Mouse (Mus musculus) adrenal gland, postnatal 4 days (tissue): ENCODE results near the gene Kcnn3. TPM values are rescaled to one million over a fixed set of nuclear protein-coding genes. Genes with fewer than 3 reads are reported as not detected.
A peak's percentile ranks its signal among the peaks of the same experiment; 100 is the strongest.

Experiments used
- DNase-seq, 2 experiments: peaks; one replicate each; pipeline ENCODE4 v3.0.0; 2021 to 2022; ENCODE audit warnings: low spot score in 2 of 2, mixed read lengths in 2 of 2
- total RNA-seq, 2 experiments: library from RNA; stranded (reverse); gene quantifications; 2 replicates each; pipeline ENCODE4 v1.2.3; 2021

Gene Kcnn3
- total RNA-seq, 2 experiments from 2014 or later, result 6.6 to 7.2 TPM

- DNase-seq, result no peak
Observed at GRCm38 (mm10) chr3:89607327-89607726, 87.4 kb downstream of the Kcnn3 start.

- no peak for DNase-seq
Observed at GRCm38 (mm10) chr3:89612048-89612447, 92.1 kb downstream of the Kcnn3 start.

- peak; percentile 61 to 67 for DNase-seq
Observed at GRCm38 (mm10) chr3:89613526-89614523, 93.9 kb downstream of the Kcnn3 start.

- no peak for DNase-seq
Observed at GRCm38 (mm10) chr3:89616861-89617260, 96.9 kb downstream of the Kcnn3 start.

GRCm38 (mm10) chr3:89617360-89617759 is 97.4 kb downstream of the Kcnn3 start:
- DNase-seq, result no peak

- DNase-seq, result no peak
Observed at GRCm38 (mm10) chr3:89622825-89623224, 102.9 kb downstream of the Kcnn3 start.

- DNase-seq, result no peak
Observed at GRCm38 (mm10) chr3:89623531-89623930, 103.6 kb downstream of the Kcnn3 start.

GRCm38 (mm10) chr3:89624001-89624400 is 104.0 kb downstream of the Kcnn3 start:
- no peak for DNase-seq

- no peak for DNase-seq
Observed at GRCm38 (mm10) chr3:89624814-89625445, 105.0 kb downstream of the Kcnn3 start.

GRCm38 (mm10) chr3:89626556-89626955 is 106.6 kb downstream of the Kcnn3 start:
- DNase-seq, result no peak

GRCm38 (mm10) chr3:89629811-89630210 is 109.8 kb downstream of the Kcnn3 start:
- no peak for DNase-seq

GRCm38 (mm10) chr3:89631750-89632149 is 111.8 kb downstream of the Kcnn3 start:
- DNase-seq, result no peak

- DNase-seq, result no peak
Observed at GRCm38 (mm10) chr3:89633531-89633930, 113.6 kb downstream of the Kcnn3 start.

- no peak for DNase-seq
Observed at GRCm38 (mm10) chr3:89633941-89634340, 114.0 kb downstream of the Kcnn3 start.

- DNase-seq, result no peak
Observed at GRCm38 (mm10) chr3:89640804-89641203, 120.8 kb downstream of the Kcnn3 start.

- DNase-seq, result no peak
Observed at GRCm38 (mm10) chr3:89643391-89643790, 123.4 kb downstream of the Kcnn3 start.

GRCm38 (mm10) chr3:89646813-89647255 is 126.9 kb downstream of the Kcnn3 start:
- DNase-seq, result peak; percentile 55 to 81

- no peak for DNase-seq
Observed at GRCm38 (mm10) chr3:89647268-89647874, 127.4 kb downstream of the Kcnn3 start.

GRCm38 (mm10) chr3:89649890-89650289 is 129.9 kb downstream of the Kcnn3 start:
- no peak for DNase-seq

GRCm38 (mm10) chr3:89653231-89653954 is 133.4 kb downstream of the Kcnn3 start:
- no peak for DNase-seq

- no peak for DNase-seq
Observed at GRCm38 (mm10) chr3:89657092-89657491, 137.1 kb downstream of the Kcnn3 start.
